Mouse (Mus musculus) myocyte (in vitro differentiated cells): ENCODE results near the gene Lpar6.

ENCODE experiments used
- CEBPB ChIP-seq: IDR thresholded peaks from 2 replicates; pipeline ENCODE4 v1.6.1; 2011; ENCODE audit warnings: mild to moderate bottlenecking, moderate library complexity; ENCODE audit not compliant: poor library complexity, insufficient read depth, severe bottlenecking
- MAX ChIP-seq: IDR thresholded peaks from one replicate; pipeline ENCODE4 v1.6.1; 2011; ENCODE audit warnings: low read depth, mild to moderate bottlenecking, control low read depth
- MYOD1 ChIP-seq, 3 experiments: IDR thresholded peaks; one replicate each; pipeline ENCODE4 v1.6.1; 2011; ENCODE audit warnings: control low read depth in 2 of 3, low read depth in 2 of 3, mild to moderate bottlenecking in 2 of 3, moderate library complexity in 1 of 3; ENCODE audit not compliant: insufficient read length in 2 of 3, control insufficient read depth in 1 of 3
- POLR2A ChIP-seq: IDR thresholded peaks from one replicate; pipeline ENCODE4 v1.6.1; 2011; ENCODE audit warnings: low read depth, mild to moderate bottlenecking, control low read depth, moderate library complexity; ENCODE audit not compliant: insufficient read length
- POLR2AphosphoS2 ChIP-seq: IDR thresholded peaks from one replicate; pipeline ENCODE4 v1.6.1; 2011; ENCODE audit warnings: low read depth, control low read depth; ENCODE audit not compliant: insufficient read length
- SRF ChIP-seq: IDR thresholded peaks from one replicate; pipeline ENCODE4 v1.6.1; 2011; ENCODE audit warnings: low read depth; ENCODE audit not compliant: control insufficient read depth, insufficient read length
- TCF12 ChIP-seq: IDR thresholded peaks from one replicate; pipeline ENCODE4 v1.6.1; 2011; ENCODE audit warnings: mild to moderate bottlenecking, control low read depth; ENCODE audit not compliant: poor library complexity, insufficient read depth, severe bottlenecking
- USF1 ChIP-seq: IDR thresholded peaks from one replicate; pipeline ENCODE4 v1.6.1; 2011; ENCODE audit warnings: low read depth, mild to moderate bottlenecking, control low read depth, moderate library complexity

DNA sequence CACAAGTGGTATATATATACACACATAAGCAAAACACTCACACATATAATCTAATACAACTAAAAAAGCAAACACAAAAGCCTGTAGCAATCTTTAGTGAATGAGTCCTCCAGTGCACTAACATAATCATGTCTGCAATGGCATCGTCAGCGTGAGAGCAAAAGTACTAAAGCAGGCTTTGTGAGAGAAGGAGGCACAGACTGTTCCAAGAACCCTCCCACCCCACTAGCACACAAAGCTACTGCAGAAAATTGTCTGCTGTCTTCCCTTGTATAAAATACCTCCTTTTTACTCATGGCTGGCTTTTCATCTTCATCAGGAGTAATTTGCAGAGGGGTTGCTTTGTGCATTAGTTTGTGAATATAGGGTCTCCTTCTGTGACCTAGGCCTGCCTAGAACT, 14.6 kb downstream of the Lpar6 start:
- TF ChIP-seq POLR2A: no peak
- TF ChIP-seq USF1: no peak
- TF ChIP-seq CEBPB: no peak
- no peak for TF ChIP-seq MAX
- TF ChIP-seq POLR2AphosphoS2: no peak
- TF ChIP-seq MYOD1 (IDR thresholded peaks at IDR 0.05; ENCODE audit: control insufficient read depth in 1 of 3, insufficient read length in 2 of 3, low read depth in 2 of 3): no peak
- no peak for TF ChIP-seq SRF
- no peak for TF ChIP-seq TCF12
